ENCODE assay signal across 13 mouse cellular contexts in the genomic region with DNA sequence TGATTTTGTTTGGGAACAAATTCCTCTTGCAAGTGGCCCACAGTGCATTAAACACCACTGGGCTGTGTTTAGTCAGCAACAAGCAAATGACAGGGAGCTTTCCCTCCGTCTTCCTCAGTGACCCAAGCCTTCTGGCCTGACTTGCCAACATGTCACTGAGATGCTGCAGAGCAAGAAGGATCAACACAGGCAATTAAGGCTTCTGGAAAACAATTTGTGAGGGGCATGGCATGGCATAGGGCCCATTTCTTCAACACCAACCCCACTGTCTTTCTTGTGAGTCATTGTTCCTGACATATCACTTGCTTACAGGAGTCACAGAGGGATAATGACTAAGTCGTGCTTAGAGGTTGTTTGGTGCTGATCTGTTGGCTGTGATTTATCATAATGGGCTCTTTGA.
"Had no signal": no experiment of that assay in that cellular context is flagged by ENCODE, and none has a peak within 500 bp of the region (broad histone marks: within the 10 kb centered on the region; RNA-seq: fewer than 3 reads in every experiment).

No protein-coding gene starts in this region.

- H3K4me2 ChIP-seq: kidney, embryonic 15.5 days; limb, embryonic 12.5 days; liver, embryonic 11.5 days; liver, embryonic 15.5 days; midbrain, embryonic 13.5 days had no signal

- H3K27me3 ChIP-seq: kidney, embryonic 15.5 days; limb, embryonic 12.5 days; liver, embryonic 15.5 days; midbrain, embryonic 13.5 days had no signal

- H3K9ac ChIP-seq: kidney, embryonic 15.5 days; limb, embryonic 12.5 days; liver, embryonic 15.5 days; midbrain, embryonic 13.5 days had no signal

- ATAC-seq: intestine, embryonic 16.5 days; midbrain, embryonic 13.5 days had no signal

- H3K4me1 ChIP-seq: kidney, embryonic 15.5 days; liver, embryonic 15.5 days; midbrain, embryonic 13.5 days had no signal

- DNase-seq: kidney, adult 2 months; kidney, postnatal 14 days; layer of hippocampus, postnatal 36 days; right cerebral cortex, adult 18-20 months; right cerebral cortex, postnatal 25 days; thymus, adult 18-20 months; thymus, postnatal 14 days had no signal

- H3K36me3 ChIP-seq: kidney, embryonic 15.5 days; limb, embryonic 12.5 days; liver, embryonic 15.5 days; midbrain, embryonic 13.5 days had no signal

- H3K4me3 ChIP-seq: kidney, embryonic 15.5 days; limb, embryonic 12.5 days; liver, embryonic 15.5 days; midbrain, embryonic 13.5 days had no signal

- H3K9me3 ChIP-seq: kidney, embryonic 15.5 days; limb, embryonic 12.5 days; liver, embryonic 15.5 days; midbrain, embryonic 13.5 days had no signal

- H3K27ac ChIP-seq: kidney, embryonic 15.5 days; limb, embryonic 12.5 days; liver, embryonic 15.5 days; midbrain, embryonic 13.5 days had no signal
